Mouse (Mus musculus) large intestine, adult 2 months (tissue): ENCODE data around the gene Ada. TPM values are rescaled to one million over a fixed set of nuclear protein-coding genes. Genes with fewer than 3 reads are reported as not detected.

Experiments used
- polyA plus RNA-seq: library from polyadenylated mRNA; depleted of rRNA; stranded (reverse); fragments of >200 nt; gene quantifications from 2 replicates; pipeline ENCODE4 v1.2.3, GENCODE M21; 2012; rRNA removed

The Ada gene
- polyA plus RNA-seq, 1 experiment: 113 TPM

Other genes with a start within 250 kb of the Ada start
- 330 and 464 TPM in 2 replicates for gene Hnf4a, start 243.4 kb downstream of the Ada start, polyA plus RNA-seq
- 11.0 and 20.0 TPM in 2 replicates for gene Ttpal, start 147.9 kb downstream of the Ada start, polyA plus RNA-seq
- gene Serinc3, start 105.1 kb downstream of the Ada start, polyA plus RNA-seq: 292 and 419 TPM in 2 replicates
- 107 TPM in 2 replicates for gene Pkig, start 91.9 kb downstream of the Ada start, polyA plus RNA-seq
- 0.46 and 0.99 TPM in 2 replicates for gene Ccn5, start 70.6 kb upstream of the Ada start, polyA plus RNA-seq
- gene Kcnk15, start 103.4 kb upstream of the Ada start, polyA plus RNA-seq: not detected in 2 replicates
- gene Rims4, start 168.4 kb upstream of the Ada start, polyA plus RNA-seq: 0.08 and 0.12 TPM in 2 replicates
- gene Ywhab, start 244.7 kb upstream of the Ada start, polyA plus RNA-seq: 43.9 and 48.0 TPM in 2 replicates